Mouse (Mus musculus) stomach, embryonic 14.5 days (tissue): Measurements from ENCODE around the gene Cd81. TPM values are rescaled to one million over a fixed set of nuclear protein-coding genes. Genes with fewer than 3 reads are reported as not detected.

ENCODE experiments used
- ATAC-seq: fragments of 200-750 bp; cut with Nextera tagmentation; 2 replicates; pipeline ENCODE4 v1.8.0; 2017; ENCODE audit warnings: low read depth, moderate TSS enrichment; ENCODE audit not compliant: insufficient number of reproducible peaks, insufficient read depth, low FRiP score
- H3K27ac ChIP-seq: fragments of 300-500 bp; sonication (generic); 2 replicates; pipeline ENCODE4 v1.5.1; 2014; ENCODE audit warnings: mild to moderate bottlenecking, low read length, moderate library complexity, mixed read lengths
- H3K27me3 ChIP-seq: fragments of 300-500 bp; sonication (generic); 2 replicates; pipeline ENCODE4 v1.6.1; 2014; ENCODE audit warnings: low read length, control low read depth, mixed read lengths; ENCODE audit not compliant: control insufficient read depth, insufficient read depth
- H3K36me3 ChIP-seq: fragments of 300-500 bp; sonication (generic); 2 replicates; pipeline ENCODE4 v1.6.1; 2014; ENCODE audit warnings: mild to moderate bottlenecking, control low read depth, low read length, moderate library complexity, mixed read lengths; ENCODE audit not compliant: control insufficient read depth, insufficient read depth
- H3K4me1 ChIP-seq: fragments of 300-500 bp; sonication (generic); 2 replicates; pipeline ENCODE4 v1.6.1; 2014; ENCODE audit warnings: low read length, control low read depth, mixed read lengths; ENCODE audit not compliant: control insufficient read depth, insufficient read depth
- H3K4me2 ChIP-seq: fragments of 300-500 bp; sonication (generic); replicated peaks from 2 replicates; pipeline ENCODE4 v1.6.1; 2014; ENCODE audit warnings: low read depth, low read length, control low read depth
- H3K4me3 ChIP-seq: fragments of 300-500 bp; sonication (generic); 2 replicates; pipeline ENCODE4 v1.5.1; 2014; ENCODE audit warnings: low read depth, low read length, control low read depth
- H3K9ac ChIP-seq: fragments of 300-500 bp; sonication (generic); replicated peaks from 2 replicates; pipeline ENCODE4 v1.6.1; 2014; ENCODE audit warnings: low read depth, mild to moderate bottlenecking, control low read depth, low read length, moderate library complexity, mixed read lengths
- H3K9me3 ChIP-seq: fragments of 300-500 bp; sonication (generic); 2 replicates; pipeline ENCODE4 v1.6.1; 2016; ENCODE audit warnings: low read depth, low read length, control low read depth; ENCODE audit not compliant: control insufficient read depth
- WGBS: fragments of 180-500 bp; shearing (Covaris S2); extraction: QIAGEN DNeasy Blood & Tissue Kit; methylation state at CpG from one replicate; pipeline ENCODE4 v1.1.7; 2014; 5-methylcytosine and 5-hydroxymethylcytosine counted together
- polyA plus RNA-seq: library from polyadenylated mRNA; unstranded; fragments of >200 nt; fragmentation: Nextera tagmentation; extraction: Ambion mirVana; gene quantifications from 2 replicates; pipeline ENCODE4 v1.2.1, GENCODE M21; 2014

Gene Cd81
- polyA plus RNA-seq, 1 experiment from 2014 or later: 725 TPM

DNA sequence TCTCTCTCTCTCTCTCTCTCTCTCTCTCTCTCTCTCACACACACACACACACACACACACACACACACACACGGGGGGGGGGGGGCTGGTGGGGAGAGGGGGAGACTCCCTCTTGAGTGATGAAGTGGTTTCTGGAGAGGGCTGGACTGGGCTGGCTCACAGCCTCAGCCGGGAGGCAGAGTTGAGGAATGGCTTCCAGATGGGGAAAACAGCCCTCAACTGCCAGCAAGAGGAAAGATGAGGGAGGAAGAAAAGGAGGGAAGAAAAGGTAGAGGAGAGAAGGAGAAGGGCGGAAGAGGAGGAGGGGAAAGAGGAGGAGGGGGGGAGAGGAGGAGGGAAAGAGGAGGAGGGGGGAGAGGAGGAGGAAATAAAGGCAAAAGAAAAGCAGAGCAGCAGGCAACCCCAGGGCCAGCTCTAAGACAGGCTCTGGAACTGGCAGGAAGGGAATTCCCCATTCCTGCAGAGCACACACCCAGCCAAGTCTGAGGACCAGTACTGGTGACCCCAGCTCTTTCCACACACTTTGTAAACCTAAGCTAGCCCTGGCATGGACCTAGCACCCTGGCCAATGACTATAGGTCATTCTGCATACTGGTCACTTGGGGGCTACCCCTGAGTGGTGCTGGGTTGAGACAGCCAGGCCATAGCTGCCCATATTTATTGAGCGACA, 43.4 kb upstream of the Cd81 start:
- peaks cover 50% of the 10 kb centered on the region for H3K4me1 ChIP-seq
- no peaks in the 10 kb centered on the region for H3K27me3 ChIP-seq
- H3K9me3 ChIP-seq: no peaks in the 10 kb centered on the region
- WGBS: 31% methylated on average over 3 of the region's 4 CpGs
- peak overlapping the region; percentile 96 for H3K27ac ChIP-seq
- H3K9ac ChIP-seq: no peak overlapping the region
- H3K36me3 ChIP-seq: no peaks in the 10 kb centered on the region
- H3K4me2 ChIP-seq: peak overlapping the region; percentile 18
- no peak overlapping the region for H3K4me3 ChIP-seq
- peak; percentile 46; the same call in 1 of the 2 replicates for ATAC-seq

DNA sequence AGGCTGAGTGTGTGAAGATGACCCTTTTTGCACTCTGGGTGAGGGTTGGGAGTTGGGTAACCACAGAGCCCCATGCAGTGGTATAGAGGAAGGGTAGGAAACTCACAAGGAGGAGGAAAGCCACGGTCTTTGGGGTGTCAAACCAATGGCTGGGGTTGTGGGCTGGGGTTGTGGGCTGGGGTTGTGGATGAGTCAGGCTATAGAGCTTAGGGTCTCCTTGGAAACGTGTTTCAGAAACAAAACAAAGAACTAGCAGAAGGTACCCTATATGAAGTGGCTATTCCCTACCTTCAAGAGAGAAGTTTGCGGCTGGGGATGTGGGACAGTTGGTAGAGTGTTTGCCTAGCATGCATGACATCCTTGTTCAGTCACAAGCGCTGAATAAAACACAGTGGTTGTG, 42.5 kb upstream of the Cd81 start:
- Histone ChIP-seq H3K9ac (no peak overlapping the region), H3K4me2 (0 out of 2 replicates have a peak overlapping the region, but pooled peaks have one; percentile 18), H3K27me3 (no peaks in the 10 kb centered on the region), H3K4me1 (peaks cover 51% of the 10 kb centered on the region), H3K27ac (peak overlapping the region; percentile 96; the same call in 1 of the 2 replicates), H3K4me3 (no peak overlapping the region), H3K9me3 (no peaks in the 10 kb centered on the region), H3K36me3 (no peaks in the 10 kb centered on the region)
- ATAC-seq: no peak
- WGBS: 80% methylated on average over 4 of the region's 4 CpGs

DNA sequence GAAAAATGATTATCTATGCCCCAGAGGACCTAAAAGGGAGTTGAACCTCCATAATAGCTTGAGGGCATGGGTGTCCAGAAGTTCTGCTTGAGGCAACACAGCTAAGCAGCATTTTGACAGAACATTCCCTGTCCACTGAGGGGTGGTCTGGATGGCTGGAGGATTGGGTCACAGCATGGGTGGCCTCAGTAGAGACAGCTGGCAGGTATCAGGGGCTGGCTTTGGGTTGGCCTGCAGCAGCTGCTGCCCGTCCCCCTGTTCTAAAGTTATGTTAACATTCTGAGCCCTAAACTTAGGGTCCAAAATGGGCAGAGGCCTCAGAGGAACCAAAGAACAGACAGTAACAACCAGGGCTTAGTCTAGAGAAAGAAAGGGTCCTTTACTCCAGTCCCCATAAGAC, 41.3 kb upstream of the Cd81 start:
- 58% methylated on average over 1 of the region's 1 CpGs for WGBS
- Histone ChIP-seq H3K9me3 (no peaks in the 10 kb centered on the region), H3K9ac (no peak overlapping the region), H3K4me1 (peaks cover 63% of the 10 kb centered on the region), H3K36me3 (no peaks in the 10 kb centered on the region), H3K27me3 (no peaks in the 10 kb centered on the region), H3K4me2 (no peak overlapping the region), H3K27ac (peak overlapping the region; percentile 76), H3K4me3 (no peak overlapping the region)
- ATAC-seq: no peak

DNA sequence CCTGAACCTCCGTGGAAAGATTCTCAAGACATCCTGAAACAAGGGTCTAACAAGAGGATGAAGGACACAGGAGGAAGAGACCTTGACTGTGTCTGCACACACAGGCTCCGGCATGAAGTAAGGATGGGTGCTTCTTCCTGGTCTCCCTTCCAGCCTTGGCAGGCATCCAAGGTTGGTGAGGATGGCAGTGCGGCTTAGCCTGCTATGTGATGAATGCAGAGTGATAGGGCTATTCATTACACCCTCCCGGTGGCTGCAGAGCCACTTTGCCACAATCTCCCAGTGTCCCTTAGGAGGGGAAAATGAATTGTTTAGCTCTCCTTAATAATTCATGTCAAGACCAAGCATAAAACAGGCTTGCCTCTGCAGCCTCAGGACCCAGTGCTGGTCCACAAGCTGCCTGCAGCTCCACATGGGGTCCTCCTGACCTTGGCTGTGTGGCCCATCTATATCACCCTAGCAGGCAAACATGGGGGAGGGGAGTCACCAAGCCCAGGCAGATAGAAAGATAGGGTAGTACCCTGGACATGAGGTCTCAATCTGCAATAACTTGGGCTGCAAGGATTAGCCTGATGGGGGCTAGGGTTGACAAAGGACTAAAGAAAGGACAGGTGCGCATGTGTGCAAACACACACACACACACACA, 40.2 kb upstream of the Cd81 start:
- H3K27ac ChIP-seq: peak overlapping the region; percentile 76; the same call in 1 of the 2 replicates
- WGBS: 47% methylated on average over 5 of the region's 5 CpGs
- no peaks in the 10 kb centered on the region for H3K9me3 ChIP-seq
- no peaks in the 10 kb centered on the region for H3K36me3 ChIP-seq
- H3K27me3 ChIP-seq: no peaks in the 10 kb centered on the region
- H3K9ac ChIP-seq: no peak overlapping the region
- peaks cover 73% of the 10 kb centered on the region for H3K4me1 ChIP-seq
- no peak overlapping the region for H3K4me2 ChIP-seq
- no peak for ATAC-seq
- H3K4me3 ChIP-seq: no peak overlapping the region

DNA sequence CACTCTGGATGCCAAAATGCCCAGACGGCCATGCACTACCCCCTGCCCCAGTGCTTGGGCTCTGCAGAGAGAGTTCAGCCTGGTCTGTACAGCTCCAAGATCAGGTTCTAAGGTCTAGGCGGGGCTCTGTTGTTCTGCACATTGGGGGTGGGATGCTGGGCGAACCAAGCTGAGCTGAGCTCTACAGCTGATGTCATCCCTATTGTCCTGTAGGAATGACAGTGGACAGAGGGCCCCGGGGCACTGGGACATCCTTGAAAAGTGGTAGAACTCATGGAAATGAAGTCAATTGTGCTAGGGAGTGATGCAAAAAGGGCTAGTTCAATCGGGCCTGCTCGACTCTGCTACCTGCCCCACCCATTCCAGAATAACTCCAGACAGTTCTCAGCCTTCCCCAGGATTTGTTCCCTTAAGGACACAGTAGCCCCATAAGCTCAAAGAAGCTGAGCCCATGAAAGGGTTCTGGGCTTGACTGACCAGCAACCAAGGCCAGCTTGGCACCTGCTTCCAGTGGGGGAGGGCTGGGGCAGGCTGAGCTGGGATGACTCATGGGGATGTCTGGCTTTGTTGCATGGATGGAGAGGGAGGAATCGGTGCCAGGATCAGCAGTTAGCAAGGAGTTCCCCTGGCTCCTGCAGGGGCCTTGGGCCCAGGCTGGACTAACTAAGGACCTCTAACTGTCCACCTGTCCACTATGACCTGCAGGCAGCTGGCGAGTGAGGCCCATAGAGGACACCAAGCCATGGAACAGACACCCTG, 38.9 kb upstream of the Cd81 start:
- Histone ChIP-seq H3K36me3 (no peaks in the 10 kb centered on the region), H3K9me3 (no peaks in the 10 kb centered on the region), H3K27me3 (no peaks in the 10 kb centered on the region), H3K4me2 (no peak overlapping the region), H3K27ac (peak overlapping the region; percentile 55; the same call in 1 of the 2 replicates), H3K4me1 (peaks cover 62% of the 10 kb centered on the region), H3K4me3 (no peak overlapping the region), H3K9ac (no peak overlapping the region)
- WGBS: 78% methylated on average over 8 of the region's 8 CpGs
- ATAC-seq: no peak

DNA sequence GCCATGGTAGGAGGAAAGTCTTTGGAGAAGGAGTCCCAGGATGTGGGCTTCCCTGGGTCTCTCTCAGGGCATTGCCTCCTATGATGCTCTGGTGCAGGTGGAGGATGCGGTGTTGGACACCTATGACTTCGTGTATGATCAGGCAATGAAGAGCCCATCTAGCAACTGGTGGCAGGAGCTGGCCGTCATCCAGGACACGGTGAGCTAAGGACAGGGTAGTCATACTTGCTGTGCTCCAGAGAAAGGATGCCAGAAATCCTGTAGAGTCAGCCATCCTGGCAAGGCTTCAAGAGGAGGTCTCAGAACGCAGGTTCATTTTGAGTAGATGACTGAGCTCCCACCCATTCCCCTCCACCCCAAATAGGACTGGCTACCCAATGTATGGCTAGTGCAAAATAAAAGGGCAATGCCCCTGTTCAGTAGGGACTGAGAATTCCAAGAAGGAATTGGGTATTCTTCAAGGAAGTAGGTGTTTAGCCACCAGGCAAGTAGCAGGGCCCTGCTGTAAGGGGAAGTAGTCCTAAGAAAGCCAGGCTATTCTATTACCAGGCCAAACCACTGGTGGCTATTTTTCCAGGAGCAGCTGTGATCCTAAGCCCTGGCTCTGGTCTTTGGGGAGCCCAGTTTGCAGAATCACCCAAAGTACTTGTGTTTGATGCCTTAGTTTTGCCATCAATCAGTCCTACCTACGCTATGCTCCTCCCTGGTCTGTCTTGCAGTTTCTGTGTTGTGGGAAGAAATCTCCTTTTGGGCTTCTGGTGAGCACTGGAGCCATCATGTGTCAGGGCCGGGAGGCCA, 37.5 kb upstream of the Cd81 start:
- no peaks in the 10 kb centered on the region for H3K27me3 ChIP-seq
- no peaks in the 10 kb centered on the region for H3K36me3 ChIP-seq
- H3K4me1 ChIP-seq: peaks cover 52% of the 10 kb centered on the region
- no peak overlapping the region for H3K4me3 ChIP-seq
- H3K9ac ChIP-seq: no peak overlapping the region
- H3K27ac ChIP-seq: peak overlapping the region; percentile 79
- 84% methylated on average over 7 of the region's 7 CpGs for WGBS
- ATAC-seq: no peak
- no peak overlapping the region for H3K4me2 ChIP-seq
- no peaks in the 10 kb centered on the region for H3K9me3 ChIP-seq

DNA sequence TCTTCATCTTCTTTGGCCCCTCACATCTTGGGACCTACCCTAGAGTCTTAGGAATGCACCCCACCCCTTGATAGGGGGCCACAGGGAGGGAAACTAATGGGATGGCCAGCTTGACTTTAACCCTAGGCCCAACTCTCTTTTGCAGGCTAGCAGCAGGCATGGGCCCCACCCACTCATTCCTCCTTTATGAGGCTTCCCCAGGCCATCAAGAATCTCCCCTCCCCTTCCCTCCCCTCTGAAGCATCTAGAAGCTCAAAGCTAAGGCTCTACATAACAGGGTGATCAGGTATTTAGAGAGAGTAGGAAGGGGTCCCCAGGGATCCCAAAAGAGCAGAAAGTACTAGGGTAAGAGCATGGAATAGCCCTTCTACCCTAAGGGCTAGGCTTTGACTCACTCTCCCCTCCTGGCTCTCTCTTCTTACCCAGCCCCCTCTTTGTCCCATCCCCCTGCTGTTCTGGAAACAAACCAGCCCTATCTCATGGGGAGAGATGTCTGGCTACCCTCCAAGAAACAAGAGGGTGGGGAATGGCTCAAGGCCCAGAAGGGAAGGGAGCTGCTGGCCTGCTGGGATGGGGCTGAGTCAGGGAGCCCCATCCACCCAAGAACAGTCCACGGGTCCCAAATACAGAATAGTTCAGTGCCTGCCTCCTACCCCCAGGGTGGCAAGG, 36.6 kb upstream of the Cd81 start:
- H3K27me3 ChIP-seq: no peaks in the 10 kb centered on the region
- no peak overlapping the region for H3K4me3 ChIP-seq
- H3K9ac ChIP-seq: no peak overlapping the region
- H3K27ac ChIP-seq: peak overlapping the region; percentile 79
- H3K4me2 ChIP-seq: no peak overlapping the region
- no peaks in the 10 kb centered on the region for H3K9me3 ChIP-seq
- no peaks in the 10 kb centered on the region for H3K36me3 ChIP-seq
- peak; percentile 84 for ATAC-seq
- WGBS: 8% methylated on average over 1 of the region's 1 CpGs
- peaks cover 49% of the 10 kb centered on the region for H3K4me1 ChIP-seq
